Mouse (Mus musculus) testis, adult 2 months (tissue): ENCODE results near the gene Ahsg.

Source experiments
- CTCF ChIP-seq: fragments of 200-500 bp; IDR thresholded peaks from 2 replicates; pipeline ENCODE4 v1.5.1; 2012; ENCODE audit warnings: low read depth, mild to moderate bottlenecking, inconsistent platforms, low read length, moderate library complexity; ENCODE audit not compliant: control insufficient read depth, insufficient read depth, insufficient replicate concordance
- POLR2A ChIP-seq: fragments of 200-500 bp; IDR thresholded peaks from 2 replicates; pipeline ENCODE4 v1.6.1; 2012; ENCODE audit warnings: low read depth, mild to moderate bottlenecking, inconsistent platforms, low read length, moderate library complexity; ENCODE audit not compliant: control insufficient read depth

- TF ChIP-seq POLR2A = no peak
- no peak for TF ChIP-seq CTCF
Observed at GRCm38 (mm10) chr16:22852709-22853108, 38.4 kb upstream of the Ahsg start.
